9 mouse cellular contexts compared by ENCODE assay signal in the genomic region with DNA sequence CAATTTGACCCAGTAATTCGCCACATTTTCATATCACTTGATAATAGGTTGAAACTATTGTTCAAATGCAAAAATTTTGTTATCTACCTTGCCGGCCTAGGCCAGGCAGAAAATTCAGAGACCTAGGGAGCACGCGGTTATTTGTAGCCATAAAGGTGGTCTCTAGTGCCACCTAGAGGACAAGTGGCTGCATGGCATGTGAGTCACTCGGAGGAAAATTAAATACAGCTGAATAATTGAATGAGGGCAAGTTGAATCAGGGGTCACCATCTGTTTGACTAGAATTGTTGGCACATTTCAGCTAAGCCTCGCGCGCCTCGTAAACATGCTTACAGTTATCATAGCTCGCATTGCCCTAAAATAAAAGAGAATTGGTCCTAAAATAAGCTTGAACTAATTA.
A peak's percentile ranks its signal among the peaks of the same experiment; 100 is the strongest.
DNase-seq lines count a peak whose midpoint lies in the region; ATAC-seq and TF ChIP-seq lines count a peak whose summit lies in the region.
"Had no signal": no experiment of that assay in that cellular context is flagged by ENCODE, and none has a peak within 500 bp of the region (broad histone marks: within the 10 kb centered on the region; RNA-seq: fewer than 3 reads in every experiment).

No protein-coding gene starts in this region.

- no peaks in the 10 kb centered on the region for H3K27me3 ChIP-seq in cerebellum, adult 2 months (ENCODE audit: control insufficient read depth, insufficient read depth, low read length)
- no peaks in the 10 kb centered on the region for H3K27me3 ChIP-seq in kidney, adult 2 months (replicated peaks; ENCODE audit: control insufficient read depth, insufficient read depth, low read length)
- no peaks in the 10 kb centered on the region for H3K27me3 ChIP-seq in limb, embryonic 11.5 days (ENCODE audit: control insufficient read depth, insufficient read depth, low read length)

- TF ChIP-seq POLR2A in cerebellum, adult 2 months (IDR thresholded peaks at IDR 0.05; ENCODE audit: borderline replicate concordance, insufficient read depth, low read length) = no peak
- TF ChIP-seq POLR2A in kidney, adult 2 months (IDR thresholded peaks at IDR 0.05; ENCODE audit: low read depth, low read length) = no peak

- 1% methylated on average over 10 of the region's 10 CpGs for WGBS in cerebellum, adult 2 months
- WGBS in kidney, adult 2 months = 4% methylated on average over 10 of the region's 10 CpGs
- WGBS in limb, embryonic 11.5 days = 2% methylated on average over 10 of the region's 10 CpGs

- peak; percentile 72 for DNase-seq in 3T3-L1 (ENCODE audit: low read depth, low spot score)
- peak; percentile 52 for DNase-seq in ES-E14 (ENCODE audit: low read depth, low spot score)
- DNase-seq in cerebellum, adult 2 months = peak; percentile 84 to 85
- peak; percentile 93 for DNase-seq in forelimb bud, embryonic 11.5 days (ENCODE audit: low read depth, low spot score)
- DNase-seq in kidney, adult 2 months = peak; percentile 65
- DNase-seq in limb, embryonic 11.5 days (ENCODE audit: low spot score) = peak; percentile 88
- peak; percentile 78 for DNase-seq in neural tube, embryonic 10.5 days (ENCODE audit: extremely low spot score, low spot score)
- peak; percentile 57 for DNase-seq in thymus, postnatal 4 days

- peak; percentile 91 for TF ChIP-seq CTCF in cerebellum, adult 2 months (IDR thresholded peaks at IDR 0.05; ENCODE audit: borderline replicate concordance, insufficient read depth, low read depth, low read length)
- TF ChIP-seq CTCF in kidney, adult 2 months (conservative IDR thresholded peaks at IDR 0.05; ENCODE audit: insufficient read depth, insufficient read length, low read depth, low read length) = peak; percentile 94

- H3K9ac ChIP-seq in ES-E14 (ENCODE audit: insufficient read depth, low read depth, low read length, poor library complexity, severe bottlenecking) = no peak overlapping the region
- no peak overlapping the region for H3K9ac ChIP-seq in limb, embryonic 11.5 days (ENCODE audit: low read length)

- H3K4me2 ChIP-seq in limb, embryonic 11.5 days (ENCODE audit: low read depth, severe bottlenecking) = no peak overlapping the region

- H3K27ac ChIP-seq in ES-E14 (ENCODE audit: insufficient read depth, low read depth, low read length, poor library complexity, severe bottlenecking) = no peak overlapping the region
- H3K27ac ChIP-seq in cerebellum, adult 2 months (ENCODE audit: insufficient read depth, low read length) = no peak overlapping the region
- no peak overlapping the region for H3K27ac ChIP-seq in kidney, adult 2 months (ENCODE audit: insufficient read depth, low read depth, low read length)
- H3K27ac ChIP-seq in limb, embryonic 11.5 days (replicated peaks; ENCODE audit: low read depth, low read length) = no peak overlapping the region

- no peak overlapping the region for H3K4me3 ChIP-seq in ES-E14 (ENCODE audit: insufficient read depth in 1 of 2, low read depth in 1 of 2, low read length in 2 of 2, poor library complexity in 1 of 2, severe bottlenecking in 1 of 2)
- H3K4me3 ChIP-seq in cerebellum, adult 2 months (replicated peaks; ENCODE audit: insufficient read depth, low read depth, low read length) = no peak overlapping the region
- H3K4me3 ChIP-seq in kidney, adult 2 months (ENCODE audit: insufficient read depth, low read depth, low read length) = no peak overlapping the region
- no peak overlapping the region for H3K4me3 ChIP-seq in limb, embryonic 11.5 days (ENCODE audit: low read depth, low read length)
- H3K4me3 ChIP-seq: erythroblast, embryonic 14.5 days had no signal

- no peaks in the 10 kb centered on the region for H3K9me3 ChIP-seq in ES-E14 (ENCODE audit: control insufficient read depth, insufficient read depth, low read depth, low read length)
- no peaks in the 10 kb centered on the region for H3K9me3 ChIP-seq in limb, embryonic 11.5 days (ENCODE audit: control insufficient read depth, low read length)

- in situ Hi-C loops in ES-E14 (cut with MboI; ENCODE audit: low sequenced_read_pairs in 2 of 2, unreplicated experiment in 2 of 2) = loop anchor here in 1 of 2 experiments (25.0 kb wide), 1 partner anchor 759 kb away; no protein-coding TSS in a partner anchor

- no peak for ATAC-seq in limb, embryonic 11.5 days (ENCODE audit: insufficient number of reproducible peaks, low FRiP score, low TSS enrichment, low read depth)

- H3K36me3 ChIP-seq in ES-E14 (ENCODE audit: control insufficient read depth, insufficient read depth, low read length, poor library complexity, severe bottlenecking) = no peaks in the 10 kb centered on the region
- no peaks in the 10 kb centered on the region for H3K36me3 ChIP-seq in kidney, adult 2 months (ENCODE audit: control insufficient read depth, insufficient read depth, low read length)
- H3K36me3 ChIP-seq in limb, embryonic 11.5 days (ENCODE audit: control insufficient read depth, insufficient read depth, low read length) = no peaks in the 10 kb centered on the region

- H3K4me1 ChIP-seq in ES-E14 (ENCODE audit: control insufficient read depth in 2 of 2, insufficient read depth in 2 of 2, low read length in 2 of 2, poor library complexity in 1 of 2) = no peaks in the 10 kb centered on the region
- H3K4me1 ChIP-seq in cerebellum, adult 2 months (ENCODE audit: control insufficient read depth, insufficient read depth, low read length) = peaks cover 8% of the 10 kb centered on the region
- no peaks in the 10 kb centered on the region for H3K4me1 ChIP-seq in kidney, adult 2 months (ENCODE audit: control insufficient read depth, insufficient read depth, low read length)
- peaks cover 9% of the 10 kb centered on the region; the same call in 1 of the 2 replicates for H3K4me1 ChIP-seq in limb, embryonic 11.5 days (ENCODE audit: control insufficient read depth, insufficient read depth, low read length)

TF ChIP-seq in ES-E14, 5 proteins besides CTCF, POLR2A, EP300 and RAD21:
- TF ChIP-seq ZC3H11A (IDR thresholded peaks at IDR 0.05; ENCODE audit: borderline replicate concordance, low read depth, low read length) (peak; percentile 68; the same call in 1 of the 2 replicates), MAFK (IDR thresholded peaks at IDR 0.05; ENCODE audit: insufficient read depth, low read depth, low read length) (no peak)
TF ChIP-seq in ES-E14: peak in this region for 1.
